Mouse (Mus musculus): ENCODE results near the gene Adgrb2.

Adgrb2 gene

GRCm38 (mm10) chr4:130071758-130072157, 87.1 kb downstream of the Adgrb2 start:
- no peak for DNase-seq (ENCODE audit: low read depth, low spot score)

Data from A20 (cell line).